29 mouse cellular contexts compared by ENCODE assay signal in genomic region chr16:56307575-56307974, GRCm38 (mm10).
DNase-seq lines count a peak whose midpoint lies in the region; ATAC-seq and TF ChIP-seq lines count a peak whose summit lies in the region.
"Had no signal": no experiment of that assay in that cellular context is flagged by ENCODE, and none has a peak within 500 bp of the region (broad histone marks: within the 10 kb centered on the region; RNA-seq: fewer than 3 reads in every experiment).

No protein-coding gene starts in this region.

- no peak overlapping the region for H3K4me3 ChIP-seq in kidney, postnatal 0 days (replicated peaks; ENCODE audit: low read depth, low read length)
- H3K4me3 ChIP-seq: embryonic facial prominence, embryonic 15.5 days; forebrain, embryonic 15.5 days; hindbrain, embryonic 12.5 days; liver, embryonic 12.5 days; megakaryocyte, embryonic 14.5 days; midbrain, embryonic 12.5 days; myocyte; neural tube, embryonic 12.5 days had no signal

- H3K9me3 ChIP-seq in kidney, postnatal 0 days (replicated peaks; ENCODE audit: low read length) = no peaks in the 10 kb centered on the region
- H3K9me3 ChIP-seq: embryonic facial prominence, embryonic 15.5 days; forebrain, embryonic 15.5 days; hindbrain, embryonic 12.5 days; liver, embryonic 12.5 days; megakaryocyte, embryonic 14.5 days; midbrain, embryonic 12.5 days; neural tube, embryonic 12.5 days had no signal

- no peak overlapping the region for H3K27ac ChIP-seq in kidney, postnatal 0 days
- H3K27ac ChIP-seq: embryonic facial prominence, embryonic 15.5 days; forebrain, embryonic 15.5 days; hindbrain, embryonic 12.5 days; liver, embryonic 12.5 days; midbrain, embryonic 12.5 days; neural tube, embryonic 12.5 days had no signal

- peak; percentile 76 for ATAC-seq in kidney, postnatal 0 days (replicated peaks; ENCODE audit: low FRiP score, low read depth)
- ATAC-seq: forebrain, embryonic 15.5 days; intestine, embryonic 16.5 days; liver, embryonic 12.5 days; liver, postnatal 0 days; lung, postnatal 0 days had no signal

- intact Hi-C loops in heart, postnatal 10 days (cut with DNase I) = no loop called here

- WGBS in kidney, postnatal 0 days = 69% methylated on average over 4 of the region's 4 CpGs

- peak; percentile 39 for DNase-seq in fibroblast of lung, adult 2 months (ENCODE audit: low read depth)
- DNase-seq in kidney, adult 8-10 months = peak; percentile 41 to 46
- peak; percentile 17 for DNase-seq in kidney, postnatal 0 days (ENCODE audit: low spot score)
- DNase-seq in kidney, postnatal 4 days = peak; percentile 16 to 28
- DNase-seq in cerebellum, postnatal 14 days = no peak
- DNase-seq in frontal cortex, adult 2 months (ENCODE audit: extremely low spot score in 1 of 2, low spot score in 1 of 2) = no peak
- DNase-seq in heart, postnatal 10 days = no peak
- DNase-seq: adrenal gland, postnatal 10 days; B cell, adult 2 months; cerebellum, adult 11 months; cerebellum, adult 9-10 months; gastrocnemius, postnatal 10 days; layer of hippocampus, postnatal 36 days; left cerebral cortex, postnatal 4 days; liver, postnatal 0 days; lung, postnatal 4 days; right cerebral cortex, postnatal 4 days; thymus, adult 2 months; thymus, postnatal 36 days had no signal

- H3K9ac ChIP-seq in kidney, postnatal 0 days (ENCODE audit: low read depth, low read length) = no peak overlapping the region
- H3K9ac ChIP-seq: embryonic facial prominence, embryonic 15.5 days; forebrain, embryonic 15.5 days; hindbrain, embryonic 12.5 days; liver, embryonic 12.5 days; liver, postnatal 0 days; midbrain, embryonic 12.5 days; neural tube, embryonic 12.5 days had no signal

- H3K4me1 ChIP-seq in kidney, postnatal 0 days (replicated peaks; ENCODE audit: insufficient read depth, low read length) = no peaks in the 10 kb centered on the region
- H3K4me1 ChIP-seq: embryonic facial prominence, embryonic 15.5 days; forebrain, embryonic 15.5 days; hindbrain, embryonic 12.5 days; liver, embryonic 12.5 days; megakaryocyte, embryonic 14.5 days; midbrain, embryonic 12.5 days; neural tube, embryonic 12.5 days had no signal

- H3K27me3 ChIP-seq in kidney, postnatal 0 days (ENCODE audit: insufficient read depth, low read length) = no peaks in the 10 kb centered on the region
- H3K27me3 ChIP-seq: embryonic facial prominence, embryonic 15.5 days; forebrain, embryonic 15.5 days; hindbrain, embryonic 12.5 days; liver, embryonic 12.5 days; megakaryocyte, embryonic 14.5 days; midbrain, embryonic 12.5 days; neural tube, embryonic 12.5 days had no signal

- no peak overlapping the region for H3K4me2 ChIP-seq in kidney, postnatal 0 days (ENCODE audit: low read length)
- H3K4me2 ChIP-seq: embryonic facial prominence, embryonic 15.5 days; forebrain, embryonic 15.5 days; hindbrain, embryonic 12.5 days; liver, embryonic 12.5 days; midbrain, embryonic 12.5 days; neural tube, embryonic 12.5 days had no signal

- no peaks in the 10 kb centered on the region for H3K36me3 ChIP-seq in kidney, postnatal 0 days (ENCODE audit: insufficient read depth, low read length)
- H3K36me3 ChIP-seq: embryonic facial prominence, embryonic 15.5 days; forebrain, embryonic 15.5 days; hindbrain, embryonic 12.5 days; liver, embryonic 12.5 days; midbrain, embryonic 12.5 days; neural tube, embryonic 12.5 days had no signal

- no peak for TF ChIP-seq CTCF in kidney, postnatal 0 days (IDR thresholded peaks at IDR 0.05; ENCODE audit: low read depth)

Comparison
In these comparisons a context has a peak if more than half of its experiments do, and no peak if none do; other contexts are left out.
1. DNase-seq: peak in fibroblast of lung, adult 2 months (single experiment), kidney, adult 8-10 months (2 of 2), kidney, postnatal 0 days (single experiment) and kidney, postnatal 4 days (2 of 2); none in cerebellum, postnatal 14 days (0 of 2), frontal cortex, adult 2 months (0 of 2) and heart, postnatal 10 days (0 of 2).